Comparison of ENCODE assay signal across 11 mouse cellular contexts in genomic region chr12:32692081-32692819, GRCm38 (mm10).
DNase-seq lines count a peak whose midpoint lies in the region; ATAC-seq and TF ChIP-seq lines count a peak whose summit lies in the region.
"Had no signal": no experiment of that assay in that cellular context is flagged by ENCODE, and none has a peak within 500 bp of the region (broad histone marks: within the 10 kb centered on the region; RNA-seq: fewer than 3 reads in every experiment).

No protein-coding gene starts in this region.

- no peaks in the 10 kb centered on the region for H3K36me3 ChIP-seq in liver, postnatal 0 days (replicated peaks; ENCODE audit: insufficient read depth, low read length)
- H3K36me3 ChIP-seq: liver, embryonic 15.5 days; stomach, embryonic 15.5 days had no signal

- H3K9me3 ChIP-seq in liver, postnatal 0 days (ENCODE audit: low read length), result no peaks in the 10 kb centered on the region
- H3K9me3 ChIP-seq: liver, embryonic 15.5 days; stomach, embryonic 15.5 days had no signal

- no peak for TF ChIP-seq CTCF in cerebellum, adult 2 months (IDR thresholded peaks at IDR 0.05; ENCODE audit: borderline replicate concordance, insufficient read depth, low read depth, low read length)
- TF ChIP-seq CTCF in liver, postnatal 0 days (IDR thresholded peaks at IDR 0.05; ENCODE audit: low read depth), result no peak

- no peak overlapping the region for H3K27ac ChIP-seq in cerebellum, adult 2 months (ENCODE audit: insufficient read depth, low read length)
- peak overlapping the region; percentile 48; the same call in 1 of the 2 replicates for H3K27ac ChIP-seq in liver, postnatal 0 days (ENCODE audit: low read depth)
- H3K27ac ChIP-seq: liver, embryonic 15.5 days; stomach, embryonic 15.5 days had no signal

- ATAC-seq in liver, postnatal 0 days, result no peak

- TF ChIP-seq POLR2A in cerebellum, adult 2 months (IDR thresholded peaks at IDR 0.05; ENCODE audit: borderline replicate concordance, insufficient read depth, low read length), result no peak

- H3K4me1 ChIP-seq in cerebellum, adult 2 months (ENCODE audit: control insufficient read depth, insufficient read depth, low read length), result peaks cover 3% of the 10 kb centered on the region; the same call in 1 of the 2 replicates
- H3K4me1 ChIP-seq in liver, postnatal 0 days (ENCODE audit: insufficient read depth), result peaks cover 4% of the 10 kb centered on the region; the same call in 1 of the 2 replicates
- H3K4me1 ChIP-seq: liver, embryonic 15.5 days; stomach, embryonic 15.5 days had no signal

- no peak overlapping the region for H3K4me2 ChIP-seq in liver, postnatal 0 days (ENCODE audit: low read depth, low read length)
- H3K4me2 ChIP-seq: liver, embryonic 15.5 days; stomach, embryonic 15.5 days had no signal

- TF ChIP-seq EP300 in liver, postnatal 0 days (IDR thresholded peaks at IDR 0.05; ENCODE audit: low read depth), result no peak

- no peaks in the 10 kb centered on the region for H3K27me3 ChIP-seq in cerebellum, adult 2 months (ENCODE audit: control insufficient read depth, insufficient read depth, low read length)
- H3K27me3 ChIP-seq in liver, postnatal 0 days (ENCODE audit: insufficient read depth, low read length), result no peaks in the 10 kb centered on the region
- H3K27me3 ChIP-seq: liver, embryonic 15.5 days; stomach, embryonic 15.5 days had no signal

- peak; percentile 11 to 39 for DNase-seq in cerebellum, postnatal 25 days
- no peak for DNase-seq in cerebellum, adult 2 months
- no peak for DNase-seq in liver, postnatal 0 days
- DNase-seq in liver, result no peak
- peak; percentile 55 for DNase-seq in kidney, adult 18-20 months
- DNase-seq in lung, postnatal 10 days, result peak; percentile 53
- no peak for DNase-seq in layer of hippocampus, adult 11-12 months (ENCODE audit: low spot score)
- no peak for DNase-seq in urinary bladder, postnatal 14 days (ENCODE audit: low spot score)
- DNase-seq: heart, adult 18-20 months had no signal

- no peak overlapping the region for H3K4me3 ChIP-seq in cerebellum, adult 2 months (replicated peaks; ENCODE audit: insufficient read depth, low read depth, low read length)
- no peak overlapping the region for H3K4me3 ChIP-seq in liver, postnatal 0 days (ENCODE audit: low read depth, low read length)
- H3K4me3 ChIP-seq: liver, embryonic 15.5 days; stomach, embryonic 15.5 days had no signal

- WGBS in cerebellum, adult 2 months, result 14% methylated on average over 8 of the region's 8 CpGs
- 73% methylated on average over 8 of the region's 8 CpGs for WGBS in liver, postnatal 0 days (ENCODE audit: insufficient replicate concordance)

- H3K9ac ChIP-seq in liver, postnatal 0 days (replicated peaks), result no peak overlapping the region
- H3K9ac ChIP-seq: liver, embryonic 15.5 days; stomach, embryonic 15.5 days had no signal

Comparison
In these comparisons a context has a peak if more than half of its experiments do, and no peak if none do; other contexts are left out.
1. DNase-seq: peak in cerebellum, postnatal 25 days (2 of 2), kidney, adult 18-20 months (single experiment) and lung, postnatal 10 days (single experiment); none in cerebellum, adult 2 months (0 of 2), liver, postnatal 0 days (single experiment), liver (single experiment), layer of hippocampus, adult 11-12 months (single experiment) and urinary bladder, postnatal 14 days (single experiment).